Mouse (Mus musculus): ENCODE data around the gene Adora1. TPM values are rescaled to one million over a fixed set of nuclear protein-coding genes. Genes with fewer than 3 reads are reported as not detected.

Adora1 gene
- total and polyA plus RNA-seq, 2 experiments, result 3.2 to 17.0 TPM

- no peak for TF ChIP-seq POLR2A (IDR thresholded peaks at IDR 0.05; ENCODE audit: extremely low read depth, insufficient read depth, low read length)
- no peak for TF ChIP-seq CTCF (IDR thresholded peaks at IDR 0.05; ENCODE audit: low read depth, low read length)
- Histone ChIP-seq H3K4me1 (ENCODE audit: control insufficient read depth, insufficient read depth, low read length) (peaks cover 34% of the 10 kb centered on the region), H3K9ac (ENCODE audit: low read depth, low read length) (no peak overlapping the region), H3K36me3 (ENCODE audit: control insufficient read depth, insufficient read depth, low read length) (no peaks in the 10 kb centered on the region), H3K4me3 (ENCODE audit: insufficient read depth, low read depth, low read length) (no peak overlapping the region), H3K27ac (replicated peaks; ENCODE audit: insufficient read depth, low read depth, low read length) (no peak overlapping the region), H3K27me3 (ENCODE audit: control insufficient read depth, insufficient read depth, low read length) (no peaks in the 10 kb centered on the region), H3K79me2 (ENCODE audit: control insufficient read depth, insufficient read depth, low read length) (0 out of 2 replicates have a peak, but pooled peaks cover 2% of the 10 kb centered on the region)
- no peak for DNase-seq (ENCODE audit: extremely low read depth, low read depth, low spot score)
- WGBS, result 52% methylated on average over 3 of the region's 3 CpGs
Observed at GRCm38 (mm10) chr1:134236142-134236541, 911 bp upstream of the Adora1 start.

GRCm38 (mm10) chr1:134234455-134235390, 508 bp downstream of the Adora1 start:
- Histone ChIP-seq H3K4me1 (ENCODE audit: control insufficient read depth, insufficient read depth, low read length) (peaks cover 34% of the 10 kb centered on the region), H3K27me3 (ENCODE audit: control insufficient read depth, insufficient read depth, low read length) (no peaks in the 10 kb centered on the region)

GRCm38 (mm10) chr1:134233681-134234454, 1.4 kb downstream of the Adora1 start:
- Histone ChIP-seq H3K79me2 (ENCODE audit: control insufficient read depth, insufficient read depth, low read length) (0 out of 2 replicates have a peak, but pooled peaks cover 2% of the 10 kb centered on the region), H3K27me3 (ENCODE audit: control insufficient read depth, insufficient read depth, low read length) (no peaks in the 10 kb centered on the region), H3K9ac (ENCODE audit: low read depth, low read length) (peak overlapping the region; percentile 68), H3K27ac (replicated peaks; ENCODE audit: insufficient read depth, low read depth, low read length) (0 out of 2 replicates have a peak overlapping the region, but pooled peaks have one; percentile 32), H3K36me3 (ENCODE audit: control insufficient read depth, insufficient read depth, low read length) (no peaks in the 10 kb centered on the region), H3K4me1 (ENCODE audit: control insufficient read depth, insufficient read depth, low read length) (peaks cover 34% of the 10 kb centered on the region), H3K4me3 (ENCODE audit: insufficient read depth, low read depth, low read length) (peak overlapping the region; percentile 55; the same call in 1 of the 2 replicates)
- TF ChIP-seq POLR2A (IDR thresholded peaks at IDR 0.05; ENCODE audit: extremely low read depth, insufficient read depth, low read length), result no peak
- no peak for TF ChIP-seq CTCF (IDR thresholded peaks at IDR 0.05; ENCODE audit: low read depth, low read length)
- DNase-seq (ENCODE audit: extremely low read depth, low read depth, low spot score), result no peak
- 34% methylated on average over 19 of the region's 19 CpGs for WGBS

More at GRCm38 (mm10) chr1:134234455-134235390, 508 bp downstream of the Adora1 start:
- under 1% methylated on average over 41 of the region's 41 CpGs for WGBS
- no peaks in the 10 kb centered on the region for H3K36me3 ChIP-seq (ENCODE audit: control insufficient read depth, insufficient read depth, low read length)
- H3K4me3 ChIP-seq (ENCODE audit: insufficient read depth, low read depth, low read length), result peak overlapping the region; percentile 55
- peak; percentile 78 for DNase-seq (ENCODE audit: extremely low read depth, low read depth, low spot score)
- 0 out of 2 replicates have a peak, but pooled peaks have one; percentile 35 for TF ChIP-seq POLR2A (IDR thresholded peaks at IDR 0.05; ENCODE audit: extremely low read depth, insufficient read depth, low read length)
- no peak for TF ChIP-seq CTCF (IDR thresholded peaks at IDR 0.05; ENCODE audit: low read depth, low read length)
- 0 out of 2 replicates have a peak, but pooled peaks cover 2% of the 10 kb centered on the region for H3K79me2 ChIP-seq (ENCODE audit: control insufficient read depth, insufficient read depth, low read length)
- H3K27ac ChIP-seq (replicated peaks; ENCODE audit: insufficient read depth, low read depth, low read length), result peak overlapping the region; percentile 54
- peak overlapping the region; percentile 70 for H3K9ac ChIP-seq (ENCODE audit: low read depth, low read length)

- peak; percentile 81 for DNase-seq (ENCODE audit: extremely low read depth, low read depth, low spot score)
- Histone ChIP-seq H3K9ac (ENCODE audit: low read depth, low read length) (peak overlapping the region; percentile 13), H3K79me2 (ENCODE audit: control insufficient read depth, insufficient read depth, low read length) (0 out of 2 replicates have a peak, but pooled peaks cover 2% of the 10 kb centered on the region), H3K27ac (replicated peaks; ENCODE audit: insufficient read depth, low read depth, low read length) (peak overlapping the region; percentile 32), H3K4me3 (ENCODE audit: insufficient read depth, low read depth, low read length) (0 out of 2 replicates have a peak overlapping the region, but pooled peaks have one; percentile 9), H3K36me3 (ENCODE audit: control insufficient read depth, insufficient read depth, low read length) (no peaks in the 10 kb centered on the region), H3K27me3 (ENCODE audit: control insufficient read depth, insufficient read depth, low read length) (no peaks in the 10 kb centered on the region), H3K4me1 (ENCODE audit: control insufficient read depth, insufficient read depth, low read length) (peaks cover 31% of the 10 kb centered on the region)
- TF ChIP-seq CTCF (IDR thresholded peaks at IDR 0.05; ENCODE audit: low read depth, low read length) (no peak), POLR2A (IDR thresholded peaks at IDR 0.05; ENCODE audit: extremely low read depth, insufficient read depth, low read length) (no peak)
- WGBS, result 21% methylated on average over 12 of the region's 12 CpGs
Observed at GRCm38 (mm10) chr1:134232778-134233531, 2.3 kb downstream of the Adora1 start.

GRCm38 (mm10) chr1:134232326-134232725, 2.9 kb downstream of the Adora1 start:
- H3K79me2 ChIP-seq (ENCODE audit: control insufficient read depth, insufficient read depth, low read length), result 0 out of 2 replicates have a peak, but pooled peaks cover 2% of the 10 kb centered on the region
- WGBS, result 81% methylated on average over 8 of the region's 8 CpGs
- peaks cover 28% of the 10 kb centered on the region for H3K4me1 ChIP-seq (ENCODE audit: control insufficient read depth, insufficient read depth, low read length)
- H3K4me3 ChIP-seq (ENCODE audit: insufficient read depth, low read depth, low read length), result no peak overlapping the region
- TF ChIP-seq POLR2A (IDR thresholded peaks at IDR 0.05; ENCODE audit: extremely low read depth, insufficient read depth, low read length) (no peak), CTCF (IDR thresholded peaks at IDR 0.05; ENCODE audit: low read depth, low read length) (no peak)
- peak overlapping the region; percentile 32; the same call in 1 of the 2 replicates for H3K27ac ChIP-seq (replicated peaks; ENCODE audit: insufficient read depth, low read depth, low read length)
- DNase-seq (ENCODE audit: extremely low read depth, low read depth, low spot score), result no peak
- H3K36me3 ChIP-seq (ENCODE audit: control insufficient read depth, insufficient read depth, low read length), result no peaks in the 10 kb centered on the region
- H3K27me3 ChIP-seq (ENCODE audit: control insufficient read depth, insufficient read depth, low read length), result no peaks in the 10 kb centered on the region
- peak overlapping the region; percentile 13; the same call in 1 of the 2 replicates for H3K9ac ChIP-seq (ENCODE audit: low read depth, low read length)

Data from liver, adult 2 months (tissue).